32 mouse cellular contexts compared by ENCODE assay signal in genomic region chr5:121525774-121526450, GRCm38 (mm10). TPM values are rescaled to one million over a fixed set of nuclear protein-coding genes. Genes with fewer than 3 reads are reported as not detected.
A peak's percentile ranks its signal among the peaks of the same experiment; 100 is the strongest.
DNase-seq lines count a peak whose midpoint lies in the region; ATAC-seq and TF ChIP-seq lines count a peak whose summit lies in the region.
"Had no signal": no experiment of that assay in that cellular context is flagged by ENCODE, and none has a peak within 500 bp of the region (broad histone marks: within the 10 kb centered on the region; RNA-seq: fewer than 3 reads in every experiment).

No protein-coding gene starts in this region.

- H3K27ac ChIP-seq in heart, postnatal 0 days (ENCODE audit: low read depth) = no peak overlapping the region
- H3K27ac ChIP-seq in testis, adult 2 months (ENCODE audit: control insufficient read depth, insufficient read depth, low read depth, low read length) = no peak overlapping the region
- H3K27ac ChIP-seq in midbrain, embryonic 14.5 days (replicated peaks; ENCODE audit: low read depth, low read length) = no peak overlapping the region
- H3K27ac ChIP-seq: forebrain, embryonic 13.5 days; hindbrain, embryonic 15.5 days; midbrain, embryonic 15.5 days; neural tube, embryonic 12.5 days had no signal

- no peak overlapping the region for H3K4me3 ChIP-seq in heart, postnatal 0 days (ENCODE audit: low read depth, low read length)
- H3K4me3 ChIP-seq in testis, adult 2 months (ENCODE audit: control insufficient read depth, low read depth, low read length) = peak overlapping the region; percentile 60
- no peak overlapping the region for H3K4me3 ChIP-seq in midbrain, embryonic 14.5 days (replicated peaks; ENCODE audit: low read depth, low read length)
- H3K4me3 ChIP-seq: forebrain, embryonic 13.5 days; hindbrain, embryonic 15.5 days; midbrain, embryonic 15.5 days; neural tube, embryonic 12.5 days had no signal

- H3K36me3 ChIP-seq in heart, postnatal 0 days (replicated peaks; ENCODE audit: control insufficient read depth, insufficient read depth, low read length) = peaks cover 84% of the 10 kb centered on the region
- H3K36me3 ChIP-seq in testis, adult 2 months (ENCODE audit: control insufficient read depth, insufficient read depth, low read length) = peaks cover 3% of the 10 kb centered on the region
- peaks cover 85% of the 10 kb centered on the region for H3K36me3 ChIP-seq in midbrain, embryonic 14.5 days (ENCODE audit: control insufficient read depth, insufficient read depth, low read length)

- DNase-seq in adrenal gland, adult 2 months = peak; percentile 52
- DNase-seq in adrenal gland, postnatal 10 days = no peak
- DNase-seq in heart, postnatal 0 days (ENCODE audit: low spot score) = peak; percentile 16
- no peak for DNase-seq in heart, adult 8-10 months (ENCODE audit: low spot score)
- DNase-seq in testis, postnatal 10 days (ENCODE audit: low spot score) = no peak
- no peak for DNase-seq in midbrain, embryonic 14.5 days
- DNase-seq: cerebellum, adult 9-10 months; kidney, adult 2 months; kidney, postnatal 10 days; retina, postnatal 1 day; right cerebral cortex, postnatal 25 days; spleen, adult 18-20 months; thymus, postnatal 25 days had no signal

- H3K4me2 ChIP-seq in heart, postnatal 0 days (ENCODE audit: low read depth, low read length) = no peak overlapping the region
- no peak overlapping the region for H3K4me2 ChIP-seq in midbrain, embryonic 14.5 days (ENCODE audit: low read length)
- H3K4me2 ChIP-seq: forebrain, embryonic 13.5 days; hindbrain, embryonic 15.5 days; midbrain, embryonic 15.5 days; neural tube, embryonic 12.5 days had no signal

- no peak for TF ChIP-seq POLR2A in testis, adult 2 months (IDR thresholded peaks at IDR 0.05; ENCODE audit: control insufficient read depth, low read depth, low read length)

- ATAC-seq in heart, postnatal 0 days (ENCODE audit: insufficient read depth, low read depth) = peak; percentile 68
- ATAC-seq in midbrain, embryonic 14.5 days (ENCODE audit: low FRiP score, low TSS enrichment) = no peak
- ATAC-seq: activated CD4-positive, CD25-positive, alpha-beta regulatory T cell, adult 4 months; forebrain, embryonic 13.5 days; midbrain, embryonic 15.5 days had no signal

- no peaks in the 10 kb centered on the region for H3K27me3 ChIP-seq in heart, postnatal 0 days (ENCODE audit: control insufficient read depth, insufficient read depth, low read length)
- H3K27me3 ChIP-seq in testis, adult 2 months (ENCODE audit: control insufficient read depth, insufficient read depth, low read length) = no peaks in the 10 kb centered on the region
- no peaks in the 10 kb centered on the region for H3K27me3 ChIP-seq in midbrain, embryonic 14.5 days (ENCODE audit: control insufficient read depth, insufficient read depth, low read length)
- H3K27me3 ChIP-seq: forebrain, embryonic 13.5 days; hindbrain, embryonic 15.5 days; midbrain, embryonic 15.5 days; neural tube, embryonic 12.5 days had no signal

- no peak for TF ChIP-seq EP300 in heart, postnatal 0 days (IDR thresholded peaks at IDR 0.05; ENCODE audit: low read depth)

- TF ChIP-seq CTCF in heart, postnatal 0 days (IDR thresholded peaks at IDR 0.05; ENCODE audit: low read depth) = no peak
- no peak for TF ChIP-seq CTCF in testis, adult 2 months (IDR thresholded peaks at IDR 0.05; ENCODE audit: control insufficient read depth, insufficient read depth, insufficient replicate concordance, low read depth, low read length)

- no peaks in the 10 kb centered on the region for H3K9me3 ChIP-seq in heart, postnatal 0 days (replicated peaks; ENCODE audit: control insufficient read depth, low read length)
- no peaks in the 10 kb centered on the region for H3K9me3 ChIP-seq in midbrain, embryonic 14.5 days (ENCODE audit: control insufficient read depth, low read length)
- H3K9me3 ChIP-seq: forebrain, embryonic 13.5 days; hindbrain, embryonic 15.5 days; midbrain, embryonic 15.5 days; neural tube, embryonic 12.5 days had no signal

- no peak overlapping the region for H3K9ac ChIP-seq in heart, postnatal 0 days (replicated peaks; ENCODE audit: low read depth, low read length)
- H3K9ac ChIP-seq in midbrain, embryonic 14.5 days (replicated peaks; ENCODE audit: low read length) = no peak overlapping the region
- H3K9ac ChIP-seq: forebrain, embryonic 13.5 days; hindbrain, embryonic 15.5 days; midbrain, embryonic 15.5 days; neural tube, embryonic 12.5 days had no signal

- WGBS in heart, postnatal 0 days = 73% methylated on average over 14 of the region's 14 CpGs
- 90% methylated on average over 14 of the region's 14 CpGs for WGBS in midbrain, embryonic 14.5 days

- H3K4me1 ChIP-seq in heart, postnatal 0 days (ENCODE audit: control insufficient read depth, insufficient read depth) = no peaks in the 10 kb centered on the region
- no peaks in the 10 kb centered on the region; the same call in 1 of the 2 replicates for H3K4me1 ChIP-seq in testis, adult 2 months (ENCODE audit: control insufficient read depth, insufficient read depth, low read length)
- no peaks in the 10 kb centered on the region for H3K4me1 ChIP-seq in midbrain, embryonic 14.5 days (ENCODE audit: control insufficient read depth, insufficient read depth, low read length)
- H3K4me1 ChIP-seq: forebrain, embryonic 13.5 days; hindbrain, embryonic 15.5 days; midbrain, embryonic 15.5 days; neural tube, embryonic 12.5 days had no signal

RNA-seq across cellular contexts. Expression of gene Adam1a, which starts 19.4 kb away (rescaled TPM):
- total RNA-seq in adrenal gland, adult 2 months (2021) = 1 to 10 TPM; 3.5 to 4.2 TPM
- 4.6 TPM in 2 replicates for polyA plus RNA-seq in adrenal gland, adult 2 months (2012; rRNA removed)
- 1 to 10 TPM; 4.1 to 4.7 TPM for total RNA-seq in adrenal gland, postnatal 10 days (2021)
- total RNA-seq in heart, postnatal 0 days (2014; rRNA removed; ENCODE audit: low replicate concordance) = 1.5 and 4.1 TPM in 2 replicates
- 0.44 and 0.48 TPM in 2 replicates for polyA plus RNA-seq in heart, postnatal 0 days (2015; fragmentation: Nextera tagmentation; extraction: Ambion mirVana)
- 1 to 10 TPM; 1.6 to 3.1 (median 2.3) TPM for total RNA-seq in heart, adult 8-10 months (2022)
- 138 and 140 TPM in 2 replicates for polyA plus RNA-seq in testis, adult 2 months (2012; rRNA removed)
- polyA plus RNA-seq in midbrain, embryonic 14.5 days (2014; fragmentation: Nextera tagmentation; extraction: Ambion mirVana) = 6.8 and 6.9 TPM in 2 replicates

RNA-seq across cellular contexts. Expression of gene Gm42878, which starts 19.4 kb away (rescaled TPM):
- total RNA-seq in adrenal gland, adult 2 months (2021) = not detected
- polyA plus RNA-seq in adrenal gland, adult 2 months (2012; rRNA removed) = not detected in 2 replicates
- under 1 TPM in 1 of 2 experiments, not detected in 1; 1.00 TPM for total RNA-seq in adrenal gland, postnatal 10 days (2021)
- total RNA-seq in heart, postnatal 0 days (2014; rRNA removed; ENCODE audit: low replicate concordance) = 0.11 and 0.15 TPM in 2 replicates
- polyA plus RNA-seq in heart, postnatal 0 days (2015; fragmentation: Nextera tagmentation; extraction: Ambion mirVana) = not detected in 2 replicates
- total RNA-seq in heart, adult 8-10 months (2022) = not detected
- 0.14 TPM in 1 of 2 replicates, not detected in the other for polyA plus RNA-seq in testis, adult 2 months (2012; rRNA removed)
- polyA plus RNA-seq in midbrain, embryonic 14.5 days (2014; fragmentation: Nextera tagmentation; extraction: Ambion mirVana) = not detected in 2 replicates
- total RNA-seq: adrenal gland, postnatal 36 days; granulocyte monocyte progenitor cell, adult 5-6 weeks; hematopoietic stem cell, adult 5-6 weeks; layer of hippocampus, adult 18-20 months; layer of hippocampus, postnatal 14 days; left cerebral cortex, postnatal 10 days; megakaryocyte-erythroid progenitor cell, adult 5-6 weeks had no signal
- polyA plus RNA-seq: activated CD4-positive, CD25-positive, alpha-beta regulatory T cell, adult 4 months; embryonic facial prominence, embryonic 14.5 days; forebrain, embryonic 13.5 days; hindbrain, embryonic 15.5 days; intestine, embryonic 14.5 days; limb, embryonic 11.5 days; liver, adult 2 months; liver, embryonic 16.5 days; midbrain, embryonic 15.5 days; neural tube, embryonic 12.5 days had no signal

RNA-seq across cellular contexts. Expression of gene Mapkapk5, which starts 19.8 kb away (rescaled TPM):
- 10 to 100 TPM; 63.5 to 96.5 TPM for total RNA-seq in adrenal gland, adult 2 months (2021)
- 18.9 and 20.1 TPM in 2 replicates for polyA plus RNA-seq in adrenal gland, adult 2 months (2012; rRNA removed)
- total RNA-seq in adrenal gland, postnatal 10 days (2021) = 10 to 100 TPM; 82.2 to 90.6 TPM
- total RNA-seq in heart, postnatal 0 days (2014; rRNA removed; ENCODE audit: low replicate concordance) = 61.7 and 65.2 TPM in 2 replicates
- polyA plus RNA-seq in heart, postnatal 0 days (2015; fragmentation: Nextera tagmentation; extraction: Ambion mirVana) = 30.6 and 31.0 TPM in 2 replicates
- total RNA-seq in heart, adult 8-10 months (2022) = 100 to 1,000 TPM; 104 to 124 (median 121) TPM
- polyA plus RNA-seq in testis, adult 2 months (2012; rRNA removed) = 21.9 and 28.4 TPM in 2 replicates
- 58.3 and 68.8 TPM in 2 replicates for polyA plus RNA-seq in midbrain, embryonic 14.5 days (2014; fragmentation: Nextera tagmentation; extraction: Ambion mirVana)

RNA-seq across cellular contexts. Expression of gene Adam1b, which starts 22.7 kb away (rescaled TPM):
- total RNA-seq in adrenal gland, adult 2 months (2021) = not detected
- not detected in 2 replicates for polyA plus RNA-seq in adrenal gland, adult 2 months (2012; rRNA removed)
- total RNA-seq in adrenal gland, postnatal 10 days (2021) = not detected
- not detected in 2 replicates for total RNA-seq in heart, postnatal 0 days (2014; rRNA removed; ENCODE audit: low replicate concordance)
- 0.14 TPM in 2 replicates for polyA plus RNA-seq in heart, postnatal 0 days (2015; fragmentation: Nextera tagmentation; extraction: Ambion mirVana)
- total RNA-seq in heart, adult 8-10 months (2022) = not detected
- 79.7 and 85.1 TPM in 2 replicates for polyA plus RNA-seq in testis, adult 2 months (2012; rRNA removed)
- polyA plus RNA-seq in midbrain, embryonic 14.5 days (2014; fragmentation: Nextera tagmentation; extraction: Ambion mirVana) = 0.08 TPM in 1 of 2 replicates, not detected in the other
- total RNA-seq: adrenal gland, postnatal 36 days; gastrocnemius, adult 8-10 months; hematopoietic stem cell, adult 5-6 weeks; left cerebral cortex, postnatal 10 days; liver, adult 2 months had no signal
- polyA plus RNA-seq: activated CD4-positive, CD25-positive, alpha-beta regulatory T cell, adult 4 months; embryonic facial prominence, embryonic 14.5 days; forebrain, embryonic 13.5 days; kidney, adult 2 months; limb, embryonic 11.5 days; liver, adult 2 months; liver, embryonic 16.5 days; neural tube, embryonic 12.5 days had no signal

Comparison
In these comparisons a context has a peak if more than half of its experiments do, and no peak if none do; other contexts are left out.
1. DNase-seq: peak in adrenal gland, adult 2 months (single experiment) and heart, postnatal 0 days (single experiment); none in adrenal gland, postnatal 10 days (single experiment), heart, adult 8-10 months (single experiment), testis, postnatal 10 days (single experiment) and midbrain, embryonic 14.5 days (single experiment).